Mouse (Mus musculus) hindbrain, embryonic 16.5 days (tissue): ENCODE measurements around the gene Zfp119a. TPM values are rescaled to one million over a fixed set of nuclear protein-coding genes. Genes with fewer than 3 reads are reported as not detected.

Source experiments
- ATAC-seq: fragments of 200-750 bp; cut with Nextera tagmentation; 2 replicates; pipeline ENCODE4 v1.8.0; 2017; ENCODE audit warnings: moderate TSS enrichment, moderate library complexity
- H3K27ac ChIP-seq: fragments of 300-500 bp; sonication (generic); 2 replicates; pipeline ENCODE4 v1.5.1; 2014; ENCODE audit warnings: low read depth, mild to moderate bottlenecking, control low read depth, low read length, moderate library complexity
- H3K27me3 ChIP-seq: fragments of 300-500 bp; sonication (generic); replicated peaks from 2 replicates; pipeline ENCODE4 v1.6.1; 2014; ENCODE audit warnings: low read length; ENCODE audit not compliant: control insufficient read depth, insufficient read depth
- H3K36me3 ChIP-seq: fragments of 300-500 bp; sonication (generic); 2 replicates; pipeline ENCODE4 v1.6.1; 2014; ENCODE audit warnings: mild to moderate bottlenecking, low read length, moderate library complexity, mixed read lengths; ENCODE audit not compliant: control insufficient read depth, insufficient read depth
- H3K4me1 ChIP-seq: fragments of 300-500 bp; sonication (generic); 2 replicates; pipeline ENCODE4 v1.6.1; 2014; ENCODE audit warnings: low read depth, low read length; ENCODE audit not compliant: control insufficient read depth, insufficient read depth
- H3K4me2 ChIP-seq: fragments of 300-500 bp; sonication (generic); 2 replicates; pipeline ENCODE4 v1.6.1; 2014; ENCODE audit warnings: mild to moderate bottlenecking, low read length, control low read depth, moderate library complexity
- H3K4me3 ChIP-seq: fragments of 300-500 bp; sonication (generic); 2 replicates; pipeline ENCODE4 v1.5.1; 2014; ENCODE audit warnings: mild to moderate bottlenecking, low read length, control low read depth, moderate library complexity
- H3K9ac ChIP-seq: fragments of 300-500 bp; sonication (generic); 2 replicates; pipeline ENCODE4 v1.6.1; 2014; ENCODE audit warnings: low read depth, mild to moderate bottlenecking, control low read depth, low read length, moderate library complexity
- H3K9me3 ChIP-seq: fragments of 300-500 bp; sonication (generic); 2 replicates; pipeline ENCODE4 v1.6.1; 2014; ENCODE audit warnings: mild to moderate bottlenecking, low read length, moderate library complexity; ENCODE audit not compliant: control insufficient read depth
- WGBS: fragments of 180-500 bp; shearing (Covaris S2); extraction: QIAGEN DNeasy Blood & Tissue Kit; methylation state at CpG from one replicate; pipeline ENCODE4 v1.1.7; 2014; 5-methylcytosine and 5-hydroxymethylcytosine counted together
- polyA plus RNA-seq: library from polyadenylated mRNA; unstranded; fragments of >200 nt; fragmentation: Nextera tagmentation; extraction: Ambion mirVana; gene quantifications from 2 replicates; pipeline ENCODE4 v1.2.1, GENCODE M21; 2015

Zfp119a gene
- polyA plus RNA-seq, 1 experiment from 2014 or later: 12.1 TPM

GRCm38 (mm10) chr17:55877184-55877583 is 1.5 kb downstream of the Zfp119a start:
- Histone ChIP-seq H3K27me3 (no peaks in the 10 kb centered on the region), H3K9ac (no peak overlapping the region), H3K4me3 (no peak overlapping the region), H3K27ac (no peak overlapping the region), H3K4me2 (no peak overlapping the region), H3K9me3 (0 out of 2 replicates have a peak, but pooled peaks cover 2% of the 10 kb centered on the region), H3K36me3 (no peaks in the 10 kb centered on the region), H3K4me1 (peaks cover 14% of the 10 kb centered on the region)
- 95% methylated on average over 4 of the region's 4 CpGs for WGBS
- ATAC-seq: no peak

- WGBS: 93% methylated on average over 4 of the region's 4 CpGs
- H3K4me1 ChIP-seq: no peaks in the 10 kb centered on the region
- no peak for ATAC-seq
- H3K9ac ChIP-seq: no peak overlapping the region
- H3K4me2 ChIP-seq: no peak overlapping the region
- H3K4me3 ChIP-seq: no peak overlapping the region
- no peak overlapping the region for H3K27ac ChIP-seq
- H3K36me3 ChIP-seq: no peaks in the 10 kb centered on the region
- H3K9me3 ChIP-seq: no peaks in the 10 kb centered on the region
- H3K27me3 ChIP-seq: no peaks in the 10 kb centered on the region
These were observed 35.7 kb downstream of the Zfp119a start for GRCm38 (mm10) chr17:55843067-55843466.

GRCm38 (mm10) chr17:55821566-55821965 is 57.2 kb downstream of the Zfp119a start:
- Histone ChIP-seq H3K36me3 (no peaks in the 10 kb centered on the region), H3K4me3 (no peak overlapping the region), H3K9ac (no peak overlapping the region), H3K9me3 (no peaks in the 10 kb centered on the region), H3K4me1 (no peaks in the 10 kb centered on the region), H3K27ac (no peak overlapping the region), H3K27me3 (no peaks in the 10 kb centered on the region), H3K4me2 (no peak overlapping the region)
- WGBS: 90% methylated on average over 1 of the region's 1 CpGs
- no peak for ATAC-seq

- no peak overlapping the region for H3K9ac ChIP-seq
These were observed 61.9 kb downstream of the Zfp119a start for GRCm38 (mm10) chr17:55816853-55817252.

More at GRCm38 (mm10) chr17:55816853-55817252, 61.9 kb downstream of the Zfp119a start:
- Histone ChIP-seq H3K4me2 (no peak overlapping the region), H3K9me3 (no peaks in the 10 kb centered on the region), H3K4me1 (no peaks in the 10 kb centered on the region), H3K36me3 (no peaks in the 10 kb centered on the region), H3K27ac (no peak overlapping the region), H3K4me3 (no peak overlapping the region), H3K27me3 (no peaks in the 10 kb centered on the region)
- ATAC-seq: no peak
- 91% methylated on average over 4 of the region's 4 CpGs for WGBS

Other genes with a start within 250 kb of the Zfp119a start
- 5.3 and 5.8 TPM in 2 replicates for gene Pot1b, start 166.3 kb downstream of the Zfp119a start, polyA plus RNA-seq
- 0.09 and 0.15 TPM in 2 replicates for gene Adgre4, start 128.9 kb downstream of the Zfp119a start, polyA plus RNA-seq
- gene Zfp959, start 13.2 kb upstream of the Zfp119a start, polyA plus RNA-seq: 12.7 and 14.7 TPM in 2 replicates
- 6.9 and 8.7 TPM in 2 replicates for gene Zfp119b, start 70.6 kb upstream of the Zfp119a start, polyA plus RNA-seq
- 6.3 and 7.2 TPM in 2 replicates for gene Ebi3, start 73.7 kb upstream of the Zfp119a start, polyA plus RNA-seq
- gene Yju2, start 80.2 kb upstream of the Zfp119a start, polyA plus RNA-seq: 20.5 and 23.2 TPM in 2 replicates
- 177 and 182 TPM in 2 replicates for gene Shd, start 91.5 kb upstream of the Zfp119a start, polyA plus RNA-seq
- 227 and 252 TPM in 2 replicates for gene Fsd1, start 107.6 kb upstream of the Zfp119a start, polyA plus RNA-seq
- gene Stap2, start 126.7 kb upstream of the Zfp119a start, polyA plus RNA-seq: 6.5 and 6.8 TPM in 2 replicates
- 119 and 127 TPM in 2 replicates for gene Mpnd, start 126.8 kb upstream of the Zfp119a start, polyA plus RNA-seq
- 106 and 112 TPM in 2 replicates for gene Sh3gl1, start 157.7 kb upstream of the Zfp119a start, polyA plus RNA-seq
- 4.5 and 6.7 TPM in 2 replicates for gene Chaf1a, start 161.5 kb upstream of the Zfp119a start, polyA plus RNA-seq
- gene Ubxn6, start 196.1 kb upstream of the Zfp119a start, polyA plus RNA-seq: 77.6 and 79.5 TPM in 2 replicates
- gene Hdgfl2, start 200.7 kb upstream of the Zfp119a start, polyA plus RNA-seq: 125 and 136 TPM in 2 replicates
- 0.07 and 0.10 TPM in 2 replicates for gene Plin4, start 230.9 kb upstream of the Zfp119a start, polyA plus RNA-seq
- gene Plin5, start 238.7 kb upstream of the Zfp119a start, polyA plus RNA-seq: 2.4 and 3.4 TPM in 2 replicates
- 0.68 and 0.91 TPM in 2 replicates for gene Lrg1, start 243.1 kb upstream of the Zfp119a start, polyA plus RNA-seq